Mouse (Mus musculus) heart, postnatal 0 days (tissue): ENCODE measurements around the gene Paip2b.

Experiments used
- CTCF ChIP-seq: IDR thresholded peaks from 2 replicates; pipeline ENCODE4 v1.5.1; 2016; ENCODE audit warnings: antibody characterized with exemption, control low read depth, low read depth
- EP300 ChIP-seq: IDR thresholded peaks from 2 replicates; pipeline ENCODE4 v1.6.1; 2016; ENCODE audit warnings: antibody characterized with exemption, low read depth

GRCm38 (mm10) chr6:83795492-83795900 lies 36.0 kb downstream of the Paip2b start:
- TF ChIP-seq CTCF (no peak), EP300 (no peak)
